Mouse (Mus musculus) neural tube, embryonic 12.5 days (tissue): ENCODE measurements around the gene 1700029F12Rik. TPM values are rescaled to one million over a fixed set of nuclear protein-coding genes. Genes with fewer than 3 reads are reported as not detected.
A peak's percentile ranks its signal among the peaks of the same experiment; 100 is the strongest.
"Not testable (repeated sequence)": the region's sequence is repeated elsewhere in the genome, so short reads cannot be mapped to it uniquely, and the experiment has no call there.

ENCODE experiments used
- ATAC-seq: fragments of 200-750 bp; cut with Nextera tagmentation; 2 replicates; pipeline ENCODE4 v1.8.0; 2017; ENCODE audit warnings: low read depth, mild to moderate bottlenecking, moderate TSS enrichment, moderate library complexity; ENCODE audit not compliant: low FRiP score
- H3K27ac ChIP-seq: fragments of 300-500 bp; sonication (generic); 2 replicates; pipeline ENCODE4 v1.5.1; 2016
- H3K27me3 ChIP-seq: fragments of 300-500 bp; sonication (generic); replicated peaks from 2 replicates; pipeline ENCODE4 v1.6.1; 2016; ENCODE audit warnings: mild to moderate bottlenecking
- H3K36me3 ChIP-seq: fragments of 300-500 bp; sonication (generic); 2 replicates; pipeline ENCODE4 v1.6.1; 2016; ENCODE audit warnings: mild to moderate bottlenecking
- H3K4me1 ChIP-seq: fragments of 300-500 bp; sonication (generic); 2 replicates; pipeline ENCODE4 v1.6.1; 2016
- H3K4me2 ChIP-seq: fragments of 300-500 bp; sonication (generic); replicated peaks from 2 replicates; pipeline ENCODE4 v1.6.1; 2016; ENCODE audit warnings: mild to moderate bottlenecking
- H3K4me3 ChIP-seq: fragments of 300-500 bp; sonication (generic); 2 replicates; pipeline ENCODE4 v1.5.1; 2016
- H3K9ac ChIP-seq: fragments of 300-500 bp; sonication (generic); 2 replicates; pipeline ENCODE4 v1.6.1; 2016; ENCODE audit warnings: mild to moderate bottlenecking
- H3K9me3 ChIP-seq: fragments of 300-500 bp; sonication (generic); 2 replicates; pipeline ENCODE4 v1.6.1; 2016; ENCODE audit warnings: mild to moderate bottlenecking
- whole genome bisulfite sequencing: fragments of 180-500 bp; shearing (Covaris S2); methylation state at CpG from one replicate; pipeline ENCODE4 v1.1.7; 2016; 5-methylcytosine and 5-hydroxymethylcytosine counted together
- polyA plus RNA-seq: library from polyadenylated mRNA; unstranded; fragments of >200 nt; fragmentation: Nextera tagmentation; extraction: Ambion mirVana; gene quantifications from 2 replicates; pipeline ENCODE4 v1.2.1, GENCODE M21; 2016

The 1700029F12Rik gene
- polyA plus RNA-seq, 1 experiment from 2014 or later, result not detected

- H3K9me3 ChIP-seq, H3K36me3 ChIP-seq, ATAC-seq, H3K27ac ChIP-seq, H3K9ac ChIP-seq, H3K4me3 ChIP-seq, H3K27me3 ChIP-seq: not testable (repeated sequence)
- peaks cover 11% of the 10 kb centered on the region for H3K4me1 ChIP-seq
- H3K4me2 ChIP-seq, result peak overlapping the region; percentile 12; the same call in 1 of the 2 replicates
- WGBS, result 47% methylated on average over 18 of the region's 18 CpGs
Observed at GRCm38 (mm10) chr13:97064844-97065621, 30.9 kb upstream of the 1700029F12Rik start.

- Histone ChIP-seq H3K36me3 (no peaks in the 10 kb centered on the region), H3K27ac (no peak overlapping the region), H3K27me3 (0 out of 2 replicates have a peak, but pooled peaks cover 4% of the 10 kb centered on the region), H3K4me1 (peaks cover 11% of the 10 kb centered on the region), H3K4me2 (0 out of 2 replicates have a peak overlapping the region, but pooled peaks have one; percentile 12), H3K9me3 (no peaks in the 10 kb centered on the region), H3K9ac (no peak overlapping the region), H3K4me3 (no peak overlapping the region)
- WGBS, result 57% methylated on average over 3 of the region's 3 CpGs
- ATAC-seq, result no peak
Observed at GRCm38 (mm10) chr13:97064413-97064812, 30.3 kb upstream of the 1700029F12Rik start.

- no peaks in the 10 kb centered on the region for H3K9me3 ChIP-seq
- no peak for ATAC-seq
- H3K27ac ChIP-seq, result no peak overlapping the region
- H3K4me3 ChIP-seq, result no peak overlapping the region
- WGBS, result 88% methylated on average over 2 of the region's 2 CpGs
- no peaks in the 10 kb centered on the region for H3K36me3 ChIP-seq
- 0 out of 2 replicates have a peak, but pooled peaks cover 4% of the 10 kb centered on the region for H3K27me3 ChIP-seq
- no peak overlapping the region for H3K4me2 ChIP-seq
- H3K9ac ChIP-seq, result no peak overlapping the region
- peaks cover 11% of the 10 kb centered on the region for H3K4me1 ChIP-seq
Observed at GRCm38 (mm10) chr13:97063431-97063830, 29.3 kb upstream of the 1700029F12Rik start.

- no peak overlapping the region for H3K27ac ChIP-seq
- peaks cover 11% of the 10 kb centered on the region for H3K4me1 ChIP-seq
- H3K4me3 ChIP-seq, result no peak overlapping the region
- no peak overlapping the region for H3K4me2 ChIP-seq
- no peaks in the 10 kb centered on the region for H3K9me3 ChIP-seq
- no peaks in the 10 kb centered on the region for H3K36me3 ChIP-seq
- WGBS, result 94% methylated on average over 3 of the region's 3 CpGs
- H3K27me3 ChIP-seq, result 0 out of 2 replicates have a peak, but pooled peaks cover 4% of the 10 kb centered on the region
- ATAC-seq, result no peak
- H3K9ac ChIP-seq, result no peak overlapping the region
Observed at GRCm38 (mm10) chr13:97062151-97062550, 28.0 kb upstream of the 1700029F12Rik start.

GRCm38 (mm10) chr13:97060331-97060730 lies 26.2 kb upstream of the 1700029F12Rik start:
- no peak for ATAC-seq
- no peak overlapping the region for H3K4me3 ChIP-seq
- H3K4me2 ChIP-seq, result no peak overlapping the region
- no peaks in the 10 kb centered on the region for H3K36me3 ChIP-seq
- H3K9ac ChIP-seq, result no peak overlapping the region
- H3K9me3 ChIP-seq, result no peaks in the 10 kb centered on the region
- peaks cover 7% of the 10 kb centered on the region; the same call in 1 of the 2 replicates for H3K4me1 ChIP-seq
- WGBS, result 76% methylated on average over 2 of the region's 8 CpGs
- no peak overlapping the region for H3K27ac ChIP-seq
- H3K27me3 ChIP-seq, result no peaks in the 10 kb centered on the region

GRCm38 (mm10) chr13:97059746-97060145 lies 25.6 kb upstream of the 1700029F12Rik start:
- Histone ChIP-seq H3K9ac (no peak overlapping the region), H3K36me3 (no peaks in the 10 kb centered on the region), H3K4me2 (no peak overlapping the region), H3K27me3 (no peaks in the 10 kb centered on the region), H3K4me1 (peaks cover 6% of the 10 kb centered on the region; the same call in 1 of the 2 replicates), H3K27ac (no peak overlapping the region), H3K9me3 (no peaks in the 10 kb centered on the region), H3K4me3 (no peak overlapping the region)
- 89% methylated on average over 6 of the region's 6 CpGs for WGBS
- ATAC-seq, result no peak

- Histone ChIP-seq H3K4me1 (no peaks in the 10 kb centered on the region), H3K4me2 (no peak overlapping the region), H3K27ac (no peak overlapping the region), H3K36me3 (no peaks in the 10 kb centered on the region), H3K9me3 (no peaks in the 10 kb centered on the region), H3K4me3 (no peak overlapping the region), H3K9ac (no peak overlapping the region), H3K27me3 (no peaks in the 10 kb centered on the region)
- ATAC-seq, result no peak
- 52% methylated on average over 4 of the region's 4 CpGs for whole genome bisulfite sequencing
Observed at GRCm38 (mm10) chr13:97057817-97058216, 23.7 kb upstream of the 1700029F12Rik start.

GRCm38 (mm10) chr13:97053844-97054243 lies 19.7 kb upstream of the 1700029F12Rik start:
- Histone ChIP-seq H3K9ac (no peak overlapping the region), H3K9me3 (no peaks in the 10 kb centered on the region), H3K27ac (no peak overlapping the region), H3K4me1 (no peaks in the 10 kb centered on the region), H3K4me2 (no peak overlapping the region), H3K4me3 (no peak overlapping the region), H3K27me3 (no peaks in the 10 kb centered on the region), H3K36me3 (no peaks in the 10 kb centered on the region)
- no peak for ATAC-seq
- 74% methylated on average over 8 of the region's 8 CpGs for WGBS

- WGBS, result 19% methylated on average over 11 of the region's 11 CpGs
- Histone ChIP-seq H3K4me1 (no peaks in the 10 kb centered on the region), H3K9me3 (no peaks in the 10 kb centered on the region), H3K4me2 (no peak overlapping the region), H3K27me3 (no peaks in the 10 kb centered on the region), H3K4me3 (no peak overlapping the region), H3K27ac (no peak overlapping the region), H3K9ac (no peak overlapping the region), H3K36me3 (no peaks in the 10 kb centered on the region)
- peak; percentile 29; the same call in 1 of the 2 replicates for ATAC-seq
Observed at GRCm38 (mm10) chr13:97052667-97053066, 18.5 kb upstream of the 1700029F12Rik start.

- no peaks in the 10 kb centered on the region for H3K9me3 ChIP-seq
- no peak overlapping the region for H3K9ac ChIP-seq
- ATAC-seq, result no peak
- H3K4me3 ChIP-seq, result no peak overlapping the region
- no peak overlapping the region for H3K4me2 ChIP-seq
- no peaks in the 10 kb centered on the region for H3K36me3 ChIP-seq
- no peaks in the 10 kb centered on the region for H3K27me3 ChIP-seq
- H3K27ac ChIP-seq, result no peak overlapping the region
- no peaks in the 10 kb centered on the region for H3K4me1 ChIP-seq
- 84% methylated on average over 6 of the region's 6 CpGs for WGBS
Observed at GRCm38 (mm10) chr13:97051158-97051557, 17.0 kb upstream of the 1700029F12Rik start.

- H3K36me3 ChIP-seq, result no peaks in the 10 kb centered on the region
- no peak overlapping the region for H3K4me3 ChIP-seq
- WGBS, result 91% methylated on average over 13 of the region's 13 CpGs
- no peaks in the 10 kb centered on the region for H3K4me1 ChIP-seq
- no peak overlapping the region for H3K27ac ChIP-seq
- H3K4me2 ChIP-seq, result no peak overlapping the region
- no peaks in the 10 kb centered on the region for H3K9me3 ChIP-seq
- H3K9ac ChIP-seq, result no peak overlapping the region
- ATAC-seq, result no peak
- H3K27me3 ChIP-seq, result no peaks in the 10 kb centered on the region
Observed at GRCm38 (mm10) chr13:97030075-97030474, 4.1 kb downstream of the 1700029F12Rik start.

GRCm38 (mm10) chr13:97021906-97022305 lies 12.3 kb downstream of the 1700029F12Rik start:
- no peaks in the 10 kb centered on the region for H3K4me1 ChIP-seq
- no peaks in the 10 kb centered on the region for H3K9me3 ChIP-seq
- no peak overlapping the region for H3K4me2 ChIP-seq
- no peak overlapping the region for H3K4me3 ChIP-seq
- 72% methylated on average over 4 of the region's 4 CpGs for WGBS
- no peaks in the 10 kb centered on the region for H3K27me3 ChIP-seq
- no peak for ATAC-seq
- no peak overlapping the region for H3K27ac ChIP-seq
- no peaks in the 10 kb centered on the region for H3K36me3 ChIP-seq
- H3K9ac ChIP-seq, result no peak overlapping the region

GRCm38 (mm10) chr13:97020122-97020521 lies 14.0 kb downstream of the 1700029F12Rik start:
- 49% methylated on average over 5 of the region's 5 CpGs for WGBS
- Histone ChIP-seq H3K4me2 (no peak overlapping the region), H3K9me3 (no peaks in the 10 kb centered on the region), H3K36me3 (no peaks in the 10 kb centered on the region), H3K27ac (no peak overlapping the region), H3K4me3 (no peak overlapping the region), H3K27me3 (no peaks in the 10 kb centered on the region), H3K4me1 (no peaks in the 10 kb centered on the region), H3K9ac (no peak overlapping the region)
- no peak for ATAC-seq
